Mouse (Mus musculus): ENCODE measurements around the gene Zfp639.

Gene Zfp639

GRCm38 (mm10) chr3:32505841-32506240 lies 4.2 kb upstream of the Zfp639 start:
- no peak for DNase-seq (ENCODE audit: low spot score)

DNA sequence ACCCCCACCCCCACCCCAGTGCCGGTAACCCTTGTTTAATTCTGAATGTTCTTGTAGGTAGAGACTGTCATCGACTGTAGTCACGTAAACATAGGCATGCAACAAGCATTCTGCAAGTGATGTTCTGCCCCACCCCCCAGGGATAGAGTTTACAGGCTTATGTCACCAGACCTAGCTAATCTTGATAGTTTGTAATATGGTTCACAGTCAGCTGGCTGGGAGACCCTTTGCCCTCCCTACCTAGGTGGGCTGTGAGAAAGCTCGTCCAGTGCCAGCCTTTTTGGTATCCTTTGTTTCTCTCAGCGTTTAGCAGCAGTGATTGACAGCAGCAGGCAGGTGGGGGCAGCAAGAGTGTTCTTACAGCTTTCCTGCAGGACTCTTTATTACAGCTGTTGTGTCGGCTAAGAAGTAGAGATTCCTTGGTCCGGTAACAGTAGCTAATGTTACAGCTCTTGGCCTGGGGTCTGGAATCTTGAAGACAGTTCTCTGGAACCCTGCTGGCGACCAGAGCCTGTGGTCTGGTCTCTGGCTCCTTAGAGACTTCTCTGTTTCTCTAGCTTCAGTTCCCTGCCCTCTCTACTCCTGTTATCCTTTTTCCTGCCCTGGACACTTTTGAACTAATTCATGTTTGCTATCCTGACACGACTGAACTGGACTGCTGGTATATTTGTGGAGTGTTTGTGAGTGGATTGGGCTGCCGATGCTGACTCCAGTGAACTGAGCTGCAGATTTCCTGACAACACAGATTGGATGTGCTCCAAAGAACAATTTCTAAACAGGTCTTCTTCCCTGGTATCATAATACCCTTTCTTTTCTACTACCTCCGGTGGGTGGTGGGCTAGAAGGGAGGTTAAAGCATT lies 3.5 kb upstream of the Zfp639 start:
- no peak for DNase-seq (ENCODE audit: low spot score)

DNA sequence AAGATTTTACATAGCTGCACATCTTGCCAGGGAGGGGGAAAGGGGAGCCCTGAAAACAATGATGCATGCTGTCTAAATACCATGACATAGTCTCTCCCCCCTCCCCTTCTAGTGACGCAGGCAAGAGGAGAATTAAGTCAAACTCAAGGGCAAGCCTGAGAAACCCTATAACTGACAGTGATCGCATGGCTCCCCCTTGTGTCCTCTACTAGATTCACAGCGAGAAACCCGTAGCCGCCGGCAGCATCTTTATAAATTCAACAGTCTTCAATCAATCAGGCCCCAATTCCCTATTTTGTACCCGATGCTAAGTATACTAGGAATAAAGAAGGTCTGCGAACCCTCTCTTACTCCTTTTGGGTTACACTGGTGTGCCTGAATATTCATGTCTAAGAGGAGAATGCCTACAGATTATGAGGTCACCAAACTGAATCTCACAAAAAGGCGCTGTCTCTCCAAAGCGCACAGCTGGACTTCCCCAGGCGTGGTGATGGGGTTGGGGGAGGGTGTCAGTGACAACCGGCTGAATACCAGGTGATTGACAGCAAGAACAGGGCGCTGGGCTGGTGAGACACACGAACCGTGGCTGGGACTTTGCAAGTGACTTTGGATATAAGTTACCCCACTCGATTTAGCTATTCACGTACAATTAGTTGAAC lies 1.3 kb upstream of the Zfp639 start:
- DNase-seq (ENCODE audit: low spot score), result peak; percentile 5

DNA sequence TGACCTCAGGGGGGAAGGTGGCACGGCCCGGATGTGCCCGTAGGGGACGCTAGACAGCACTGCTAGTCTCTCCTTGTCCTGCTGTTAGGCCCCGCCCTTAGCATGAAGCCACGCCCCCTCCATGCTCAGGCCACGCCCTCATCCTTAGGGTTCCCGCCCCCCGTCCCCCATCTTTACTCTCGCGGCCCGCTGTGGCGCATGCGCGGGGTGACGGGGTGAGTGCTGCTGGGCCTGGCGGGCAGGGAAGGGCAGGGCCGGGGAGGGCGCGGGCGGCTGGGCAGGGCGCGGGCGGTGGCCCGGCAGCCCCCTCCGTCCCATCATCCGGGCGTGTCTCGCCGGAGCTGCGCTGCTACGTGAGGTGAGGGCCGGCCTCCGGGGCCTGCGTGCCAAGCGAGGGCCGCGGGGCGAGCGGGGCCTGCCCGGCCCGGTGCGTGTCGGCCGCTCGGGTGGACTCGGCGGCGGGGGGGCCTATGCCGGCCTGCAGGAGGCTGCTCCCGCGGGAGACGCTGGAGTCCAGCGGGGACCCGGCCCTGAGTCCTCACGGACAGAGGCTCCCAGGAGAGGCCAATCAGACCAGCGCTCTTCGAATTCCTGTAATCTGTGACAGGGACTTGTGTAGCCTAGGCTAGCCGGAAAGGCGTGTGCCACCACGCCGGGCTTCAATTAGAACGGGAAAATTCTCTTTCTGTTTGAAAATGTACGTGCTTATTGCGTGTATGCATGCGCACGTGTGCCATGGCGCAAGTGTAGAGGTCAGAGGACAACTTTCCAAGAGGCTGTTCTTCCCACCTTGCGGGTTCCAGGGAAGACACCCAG lies 524 bp downstream of the Zfp639 start:
- DNase-seq (ENCODE audit: low spot score), result peak; percentile 96

GRCm38 (mm10) chr3:32511191-32511550 lies 1.1 kb downstream of the Zfp639 start:
- DNase-seq (ENCODE audit: low spot score), result no peak

DNA sequence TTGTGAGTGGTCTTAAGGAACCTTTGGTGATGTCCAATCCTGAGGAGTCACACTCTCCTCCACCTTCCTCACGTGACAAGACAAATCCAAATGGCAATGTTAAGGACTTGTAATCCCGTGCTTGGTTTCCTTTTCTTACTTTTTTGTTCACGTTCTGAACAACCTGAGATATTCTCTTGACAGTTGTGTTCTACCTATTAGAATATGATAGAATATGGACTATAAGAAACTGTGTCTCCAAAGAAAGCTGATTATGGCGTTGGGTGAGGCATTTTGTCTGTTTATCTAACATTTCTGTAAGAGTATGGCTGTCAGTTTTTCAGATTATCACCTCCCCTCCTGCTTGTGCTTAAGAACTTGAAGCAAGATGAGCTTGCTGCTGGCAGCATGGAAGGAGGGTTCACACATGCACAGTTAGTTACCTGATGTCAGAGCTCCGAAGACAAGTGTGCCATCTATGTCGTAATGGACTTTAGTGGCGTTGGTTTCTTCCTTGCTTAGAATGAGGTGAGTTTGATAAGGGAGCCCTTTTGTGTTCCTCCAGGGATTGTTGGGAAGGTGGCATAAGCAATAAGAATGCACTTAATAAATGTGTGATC lies 2.7 kb downstream of the Zfp639 start:
- DNase-seq (ENCODE audit: low spot score), result no peak

DNA sequence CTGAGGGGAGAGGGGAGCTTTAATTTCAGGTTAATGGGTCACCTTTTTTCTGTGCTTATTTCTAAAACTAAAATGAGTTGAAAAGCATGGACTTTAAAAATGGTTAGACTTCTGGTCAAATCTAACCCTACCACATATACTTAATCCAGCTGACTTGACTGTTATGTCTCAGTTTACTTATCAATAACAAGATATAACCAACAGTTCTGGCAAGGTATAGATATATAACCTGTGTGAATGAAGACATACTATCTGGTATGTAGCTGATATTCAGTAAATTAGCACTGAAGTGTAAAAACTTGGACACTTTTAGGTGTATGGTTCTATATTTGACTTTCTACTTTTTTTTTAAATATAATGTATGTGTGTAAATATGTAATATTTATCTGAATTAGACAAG lies 3.5 kb downstream of the Zfp639 start:
- no peak for DNase-seq (ENCODE audit: low spot score)

DNA sequence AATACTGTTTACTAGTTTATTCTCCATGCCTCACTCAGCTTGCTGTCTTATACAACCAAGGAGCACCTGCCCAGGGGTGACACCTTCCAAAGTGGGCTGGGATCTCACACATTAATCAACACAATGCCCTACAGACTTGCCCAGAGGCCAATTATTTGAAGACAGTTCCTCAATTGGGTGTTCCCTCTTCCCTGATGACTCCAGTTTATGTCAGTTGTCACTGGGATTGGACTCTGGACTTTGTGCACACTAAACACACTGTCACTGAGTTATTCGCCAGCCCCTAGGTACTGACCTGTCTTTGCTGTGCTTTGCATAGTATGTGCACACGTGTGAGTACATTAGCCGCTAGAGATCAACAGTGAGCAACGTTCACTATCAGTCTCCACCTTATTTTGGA lies 17.1 kb downstream of the Zfp639 start:
- no peak for DNase-seq (ENCODE audit: low spot score)

- DNase-seq (ENCODE audit: low spot score), result peak; percentile 80
Observed at GRCm38 (mm10) chr3:32529303-32529898, 19.3 kb downstream of the Zfp639 start, which contains the start of gene Mfn1. Gene Mfn1, plus strand, starts transcription at chr3:32529465.

- no peak for DNase-seq (ENCODE audit: low spot score)
Observed at GRCm38 (mm10) chr3:32530041-32530440, 20.0 kb downstream of the Zfp639 start.

GRCm38 (mm10) chr3:32535692-32536091 lies 25.6 kb downstream of the Zfp639 start:
- DNase-seq (ENCODE audit: low spot score), result no peak

- DNase-seq (ENCODE audit: low spot score), result peak; percentile 2
Observed at GRCm38 (mm10) chr3:32537556-32537955, 27.5 kb downstream of the Zfp639 start.

DNA sequence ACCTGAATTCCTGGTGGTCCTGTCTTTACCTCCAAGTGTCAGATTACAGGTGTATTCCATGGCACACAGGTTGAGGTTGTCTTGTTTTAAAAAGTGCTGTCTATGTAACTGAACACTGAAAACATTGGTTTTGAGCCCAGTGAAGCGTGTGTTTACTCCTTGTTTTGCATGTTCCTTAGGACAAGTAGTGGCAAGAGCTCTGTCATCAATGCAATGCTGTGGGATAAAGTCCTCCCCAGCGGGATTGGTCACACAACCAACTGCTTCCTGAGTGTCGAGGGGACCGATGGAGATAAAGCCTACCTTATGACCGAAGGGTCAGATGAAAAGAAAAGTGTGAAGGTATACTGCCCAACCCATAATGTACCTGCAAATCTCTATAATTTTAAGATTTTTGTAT lies 28.0 kb downstream of the Zfp639 start:
- no peak for DNase-seq (ENCODE audit: low spot score)

DNA sequence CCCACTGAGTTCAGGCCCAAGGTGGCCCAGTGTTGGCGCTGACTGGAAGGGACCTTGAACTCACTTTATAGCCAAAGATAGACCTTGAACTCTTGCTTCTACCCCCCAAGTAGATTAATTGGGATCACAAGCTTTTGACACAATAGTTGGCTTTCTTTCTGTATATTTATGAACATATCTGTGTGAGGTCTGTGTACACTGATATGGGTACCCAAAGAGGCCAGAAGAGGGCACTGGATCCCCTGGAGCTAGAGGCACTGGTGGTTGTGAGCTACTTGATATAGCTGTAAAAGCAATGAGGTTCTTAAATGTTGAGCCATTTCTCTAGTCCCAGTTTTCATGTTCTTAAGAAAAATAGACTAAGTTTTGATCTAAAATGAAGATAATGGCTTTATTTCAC lies 43.0 kb downstream of the Zfp639 start:
- DNase-seq (ENCODE audit: low spot score), result no peak

DNA sequence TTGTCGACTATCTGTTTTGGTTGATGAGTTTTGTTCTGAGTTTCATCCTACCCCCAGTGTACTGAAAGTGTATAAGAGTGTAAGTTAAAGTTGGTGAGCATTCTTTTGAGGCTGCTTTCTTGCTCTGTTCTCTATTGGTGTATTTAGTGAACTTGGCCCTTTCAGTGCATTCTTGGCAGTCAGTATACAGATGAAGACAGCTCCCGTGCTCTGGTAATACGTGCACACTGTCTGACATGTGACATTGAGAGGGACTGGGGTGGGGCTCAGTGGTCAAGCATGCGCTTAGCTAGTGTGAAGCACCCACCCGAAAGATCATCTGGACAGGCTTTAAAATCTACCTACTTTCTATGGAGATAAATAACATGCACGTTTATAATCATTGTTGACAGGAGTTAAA lies 53.3 kb downstream of the Zfp639 start:
- no peak for DNase-seq (ENCODE audit: low spot score)
